Mouse (Mus musculus) liver, embryonic 16.5 days (tissue): Measurements from ENCODE around the gene Cog1. TPM values are rescaled to one million over a fixed set of nuclear protein-coding genes. Genes with fewer than 3 reads are reported as not detected.

Experiments
- ATAC-seq: fragments of 200-750 bp; cut with Nextera tagmentation; 2 replicates; pipeline ENCODE4 v1.8.0; 2017; ENCODE audit warnings: low read depth, mild to moderate bottlenecking, moderate number of reproducible peaks, moderate library complexity
- H3K27ac ChIP-seq: fragments of 300-500 bp; sonication (generic); 2 replicates; pipeline ENCODE4 v1.5.1; 2014; ENCODE audit warnings: mild to moderate bottlenecking, low read length
- H3K27me3 ChIP-seq: fragments of 300-500 bp; sonication (generic); 2 replicates; pipeline ENCODE4 v1.6.1; 2014; ENCODE audit warnings: low read depth, low read length, mixed read lengths; ENCODE audit not compliant: control insufficient read depth, insufficient read depth
- H3K36me3 ChIP-seq: fragments of 300-500 bp; sonication (generic); 2 replicates; pipeline ENCODE4 v1.6.1; 2014; ENCODE audit warnings: mild to moderate bottlenecking; ENCODE audit not compliant: control insufficient read depth, insufficient read depth
- H3K4me1 ChIP-seq: fragments of 300-500 bp; sonication (generic); 2 replicates; pipeline ENCODE4 v1.6.1; 2014; ENCODE audit warnings: low read depth, low read length, mixed read lengths; ENCODE audit not compliant: control insufficient read depth
- H3K4me2 ChIP-seq: fragments of 300-500 bp; sonication (generic); 2 replicates; pipeline ENCODE4 v1.6.1; 2014; ENCODE audit warnings: low read depth, low read length, mixed read lengths
- H3K4me3 ChIP-seq: fragments of 300-500 bp; sonication (generic); 2 replicates; pipeline ENCODE4 v1.5.1; 2014; ENCODE audit warnings: low read depth, mild to moderate bottlenecking, low read length
- H3K9ac ChIP-seq: fragments of 300-500 bp; sonication (generic); 2 replicates; pipeline ENCODE4 v1.6.1; 2014; ENCODE audit warnings: low read depth, low read length
- H3K9me3 ChIP-seq: fragments of 300-500 bp; sonication (generic); replicated peaks from 2 replicates; pipeline ENCODE4 v1.6.1; 2016; ENCODE audit warnings: low read length; ENCODE audit not compliant: control insufficient read depth
- WGBS: fragments of 180-500 bp; shearing (Covaris S2); extraction: QIAGEN DNeasy Blood & Tissue Kit; methylation state at CpG from one replicate; pipeline ENCODE4 v1.1.7; 2014; ENCODE audit not compliant: insufficient replicate concordance; 5-methylcytosine and 5-hydroxymethylcytosine counted together
- polyA plus RNA-seq: library from polyadenylated mRNA; unstranded; fragments of >200 nt; fragmentation: Nextera tagmentation; extraction: Ambion mirVana; gene quantifications from 2 replicates; pipeline ENCODE4 v1.2.1, GENCODE M21; 2015

Gene Cog1
- polyA plus RNA-seq, 1 experiment from 2014 or later, result 11.0 TPM

DNA sequence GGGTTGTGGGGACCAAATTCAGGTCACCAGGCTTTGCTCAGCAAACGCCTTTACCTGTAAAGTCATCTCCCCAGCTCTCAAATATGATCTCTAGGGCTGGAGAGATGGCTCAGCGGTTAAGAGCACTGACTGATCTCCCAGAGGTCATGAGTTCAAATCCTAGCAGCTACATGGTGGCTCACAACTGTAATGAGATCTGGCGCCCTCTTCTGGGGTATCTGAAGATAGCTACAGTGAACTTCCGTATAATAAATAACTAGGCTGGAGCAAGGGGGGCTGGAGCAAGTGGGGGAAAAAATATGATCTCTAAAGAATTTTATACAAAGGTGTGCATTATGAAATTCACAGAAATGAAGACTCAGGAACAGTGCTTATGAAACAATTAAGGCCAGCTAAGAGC lies 21.2 kb upstream of the Cog1 start:
- Histone ChIP-seq H3K4me1 (no peaks in the 10 kb centered on the region; the same call in 1 of the 2 replicates), H3K27ac (no peak overlapping the region), H3K4me2 (no peak overlapping the region), H3K4me3 (no peak overlapping the region), H3K36me3 (no peaks in the 10 kb centered on the region), H3K9ac (no peak overlapping the region), H3K9me3 (no peaks in the 10 kb centered on the region), H3K27me3 (no peaks in the 10 kb centered on the region)
- ATAC-seq, result no peak
- 42% methylated on average over 4 of the region's 4 CpGs for WGBS

DNA sequence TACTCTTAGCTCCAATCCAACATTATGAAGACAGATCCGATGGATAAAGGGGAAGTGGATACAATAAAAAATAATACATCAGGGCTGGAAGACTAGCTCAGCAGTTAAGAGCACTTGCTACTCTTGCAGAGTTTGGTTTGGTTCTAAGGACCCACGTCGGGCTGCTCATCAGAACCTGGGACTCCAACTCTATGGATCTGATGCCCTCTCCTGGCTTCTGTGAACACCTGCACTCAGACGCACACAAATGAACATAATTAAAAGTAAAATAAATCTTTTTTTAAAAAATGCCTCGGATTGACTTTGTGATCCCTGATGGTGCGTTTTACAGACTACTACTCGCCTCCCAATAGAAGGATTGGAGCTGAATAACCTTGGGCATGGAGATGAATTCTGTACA lies 18.3 kb upstream of the Cog1 start:
- no peak for ATAC-seq
- Histone ChIP-seq H3K4me1 (no peaks in the 10 kb centered on the region; the same call in 1 of the 2 replicates), H3K9ac (no peak overlapping the region), H3K9me3 (no peaks in the 10 kb centered on the region), H3K27ac (no peak overlapping the region), H3K27me3 (no peaks in the 10 kb centered on the region), H3K4me2 (no peak overlapping the region), H3K36me3 (no peaks in the 10 kb centered on the region), H3K4me3 (no peak overlapping the region)
- WGBS, result 44% methylated on average over 7 of the region's 7 CpGs

DNA sequence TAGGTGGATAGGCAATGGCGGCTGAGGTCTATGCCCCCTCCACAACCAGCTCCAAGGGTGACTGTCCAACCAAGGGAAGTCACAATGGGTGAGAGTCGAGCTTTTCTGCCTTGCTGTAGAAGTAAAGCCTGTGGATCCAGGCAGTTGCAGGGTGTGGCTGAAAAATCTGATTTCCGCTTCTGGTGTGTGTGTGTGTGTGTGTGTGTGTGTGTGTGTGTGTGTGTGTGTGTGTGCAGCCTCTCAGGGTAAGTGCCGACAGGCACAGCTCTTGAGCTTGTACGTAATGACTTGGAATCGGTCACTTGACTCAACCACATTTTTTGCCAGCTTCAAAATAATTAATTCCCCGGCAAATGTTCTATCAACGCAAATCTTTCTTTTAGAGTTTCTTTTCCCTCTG lies 17.7 kb upstream of the Cog1 start:
- Histone ChIP-seq H3K4me3 (no peak overlapping the region), H3K9me3 (no peaks in the 10 kb centered on the region), H3K36me3 (no peaks in the 10 kb centered on the region), H3K9ac (no peak overlapping the region), H3K4me2 (0 out of 2 replicates have a peak overlapping the region, but pooled peaks have one; percentile 46), H3K27ac (no peak overlapping the region), H3K27me3 (no peaks in the 10 kb centered on the region), H3K4me1 (no peaks in the 10 kb centered on the region; the same call in 1 of the 2 replicates)
- 58% methylated on average over 8 of the region's 8 CpGs for WGBS
- ATAC-seq, result no peak

DNA sequence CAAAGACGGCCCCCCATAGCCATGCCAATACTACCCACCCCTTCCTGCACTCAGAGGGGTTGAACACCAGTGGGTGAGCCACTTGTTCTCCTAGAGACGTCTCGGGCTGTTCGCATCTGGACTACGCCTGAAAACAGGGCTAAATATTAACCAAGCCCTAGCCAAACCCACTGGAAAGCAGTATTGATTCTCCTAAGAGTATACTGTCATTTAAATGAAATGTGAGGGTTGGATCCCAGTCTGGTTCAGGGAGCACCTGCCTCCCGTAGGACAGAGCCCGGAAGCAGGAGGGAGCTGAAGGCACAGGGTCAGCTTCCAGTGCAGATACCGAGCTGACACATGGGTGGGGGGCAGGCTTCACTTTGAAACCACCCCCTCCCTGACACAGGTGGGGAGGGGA lies 17.1 kb upstream of the Cog1 start:
- Histone ChIP-seq H3K36me3 (no peaks in the 10 kb centered on the region), H3K4me1 (no peaks in the 10 kb centered on the region; the same call in 1 of the 2 replicates), H3K27ac (0 out of 2 replicates have a peak overlapping the region, but pooled peaks have one; percentile 25), H3K4me3 (no peak overlapping the region), H3K9ac (no peak overlapping the region), H3K4me2 (peak overlapping the region; percentile 46), H3K9me3 (no peaks in the 10 kb centered on the region), H3K27me3 (no peaks in the 10 kb centered on the region)
- peak; percentile 65; the same call in 1 of the 2 replicates for ATAC-seq
- 63% methylated on average over 8 of the region's 8 CpGs for WGBS

DNA sequence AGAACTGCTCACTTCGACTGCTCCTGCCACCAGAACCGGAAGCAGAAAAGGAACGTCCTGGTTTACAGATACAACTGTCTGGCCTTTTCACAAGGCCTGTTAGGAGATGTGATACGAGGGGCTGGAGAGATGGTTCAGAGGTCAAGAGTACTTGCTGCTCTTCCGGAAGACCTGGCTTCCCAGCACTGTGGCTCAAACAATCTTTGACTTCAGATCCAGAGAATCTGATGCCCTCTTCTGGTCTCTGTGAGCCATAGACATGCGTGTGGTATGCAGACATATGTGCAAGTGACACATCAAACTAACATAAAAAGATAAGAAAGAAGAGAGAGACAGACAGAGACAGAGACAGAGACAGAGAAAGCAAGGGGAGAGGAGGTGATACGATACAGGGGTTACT lies 16.7 kb upstream of the Cog1 start:
- H3K27me3 ChIP-seq, result no peaks in the 10 kb centered on the region
- no peak overlapping the region for H3K9ac ChIP-seq
- H3K9me3 ChIP-seq, result no peaks in the 10 kb centered on the region
- no peak for ATAC-seq
- 0 out of 2 replicates have a peak overlapping the region, but pooled peaks have one; percentile 25 for H3K27ac ChIP-seq
- H3K36me3 ChIP-seq, result no peaks in the 10 kb centered on the region
- peak overlapping the region; percentile 46; the same call in 1 of the 2 replicates for H3K4me2 ChIP-seq
- H3K4me3 ChIP-seq, result no peak overlapping the region
- WGBS, result 65% methylated on average over 7 of the region's 7 CpGs
- no peaks in the 10 kb centered on the region; the same call in 1 of the 2 replicates for H3K4me1 ChIP-seq

DNA sequence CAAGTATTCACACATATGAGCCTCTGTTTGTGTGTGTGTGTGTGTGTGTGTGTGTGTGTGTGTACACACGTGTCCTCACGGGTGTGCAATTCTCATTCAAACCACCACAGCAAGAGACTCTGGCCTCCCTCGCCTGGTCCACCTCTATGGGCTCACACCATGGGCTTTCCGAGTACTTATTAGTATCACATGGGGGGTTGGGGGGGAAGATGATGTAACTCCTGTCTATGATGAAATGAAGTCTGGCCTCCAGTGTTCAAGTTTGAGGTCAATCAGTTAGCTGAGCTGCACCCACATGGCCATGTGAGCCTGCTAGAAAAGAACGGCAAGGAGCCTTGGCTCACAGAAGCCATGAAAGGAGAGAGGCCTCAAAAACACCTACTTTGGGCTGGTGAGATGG lies 15.6 kb upstream of the Cog1 start:
- WGBS, result 67% methylated on average over 5 of the region's 5 CpGs

DNA sequence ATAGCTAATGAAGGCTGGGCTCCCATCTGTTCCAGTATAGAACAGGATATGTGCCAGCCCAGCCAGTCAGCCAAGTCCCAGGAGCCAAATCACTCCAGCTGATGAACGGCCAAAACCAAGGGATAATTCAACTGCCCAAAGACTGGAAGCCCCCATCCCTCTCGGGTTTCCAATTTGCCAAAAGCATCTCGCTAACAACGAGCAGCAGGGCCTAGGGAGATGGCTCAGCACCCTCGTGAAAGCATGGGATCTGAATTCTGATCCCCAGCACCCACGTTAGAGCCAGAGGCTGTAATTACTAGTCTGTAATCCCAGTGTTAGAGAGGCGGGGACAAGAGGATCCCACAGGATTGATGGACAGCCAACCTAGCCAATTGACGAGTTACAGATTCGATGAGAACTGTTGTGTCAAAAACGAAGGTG lies 14.3 kb upstream of the Cog1 start:
- Histone ChIP-seq H3K4me3 (no peak overlapping the region), H3K36me3 (no peaks in the 10 kb centered on the region), H3K27ac (no peak overlapping the region), H3K4me1 (no peaks in the 10 kb centered on the region; the same call in 1 of the 2 replicates), H3K9ac (no peak overlapping the region), H3K4me2 (no peak overlapping the region), H3K27me3 (no peaks in the 10 kb centered on the region), H3K9me3 (no peaks in the 10 kb centered on the region)
- WGBS, result 69% methylated on average over 10 of the region's 10 CpGs
- no peak for ATAC-seq

More for the DNA sequence above, 15.6 kb upstream of the Cog1 start:
- H3K27ac ChIP-seq, result no peak overlapping the region
- no peaks in the 10 kb centered on the region; the same call in 1 of the 2 replicates for H3K4me1 ChIP-seq
- no peak for ATAC-seq
- no peaks in the 10 kb centered on the region for H3K9me3 ChIP-seq
- H3K36me3 ChIP-seq, result no peaks in the 10 kb centered on the region
- no peak overlapping the region for H3K9ac ChIP-seq
- H3K27me3 ChIP-seq, result no peaks in the 10 kb centered on the region
- no peak overlapping the region for H3K4me3 ChIP-seq
- no peak overlapping the region for H3K4me2 ChIP-seq

DNA sequence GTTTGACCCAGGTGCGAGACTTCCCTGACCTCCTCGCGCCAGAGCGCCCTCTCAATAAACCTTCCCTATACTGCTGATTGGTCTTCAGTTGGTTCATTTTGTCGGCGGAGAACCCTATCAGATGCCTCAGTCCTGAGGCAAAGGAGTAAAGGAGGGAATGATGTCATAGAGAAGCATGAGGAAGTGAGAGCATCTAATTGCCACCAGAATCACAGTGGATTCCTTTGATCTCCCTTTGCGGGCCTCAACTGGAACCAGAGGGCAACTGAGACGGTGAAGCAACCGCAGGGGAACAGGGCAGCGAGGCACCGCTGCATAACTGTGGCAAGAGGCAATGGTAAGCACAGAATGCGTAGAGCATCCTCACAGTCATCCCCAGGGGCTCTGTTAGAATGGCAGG lies 10.3 kb upstream of the Cog1 start:
- H3K4me1 ChIP-seq, result no peaks in the 10 kb centered on the region
- no peak overlapping the region for H3K4me3 ChIP-seq
- H3K9ac ChIP-seq, result no peak overlapping the region
- WGBS, result 77% methylated on average over 12 of the region's 12 CpGs
- no peak for ATAC-seq
- no peaks in the 10 kb centered on the region for H3K9me3 ChIP-seq
- no peak overlapping the region for H3K4me2 ChIP-seq
- H3K36me3 ChIP-seq, result no peaks in the 10 kb centered on the region
- H3K27ac ChIP-seq, result no peak overlapping the region
- no peaks in the 10 kb centered on the region for H3K27me3 ChIP-seq

DNA sequence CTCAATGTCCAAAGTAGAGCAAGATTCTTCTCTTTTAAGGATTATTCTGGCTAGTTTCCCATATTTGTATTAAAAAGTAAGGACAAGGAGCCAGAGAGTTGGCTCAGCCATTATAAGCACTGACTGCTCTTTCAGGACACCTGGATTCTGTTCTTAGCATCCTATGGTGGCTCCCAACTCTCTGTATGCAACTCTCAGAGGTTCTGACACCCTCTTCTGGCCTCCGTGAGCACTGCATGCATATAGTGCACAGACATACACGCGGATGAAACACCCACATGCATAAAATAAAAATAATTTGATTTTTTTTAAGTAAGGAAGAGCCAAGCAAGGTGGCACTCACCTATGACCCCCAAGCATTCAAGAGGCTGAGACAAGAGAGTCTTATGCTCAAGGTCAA lies 3.8 kb upstream of the Cog1 start:
- Histone ChIP-seq H3K27me3 (no peaks in the 10 kb centered on the region; the same call in 1 of the 2 replicates), H3K4me3 (no peak overlapping the region), H3K36me3 (no peaks in the 10 kb centered on the region), H3K9me3 (no peaks in the 10 kb centered on the region), H3K9ac (no peak overlapping the region), H3K27ac (no peak overlapping the region), H3K4me1 (peaks cover 15% of the 10 kb centered on the region), H3K4me2 (no peak overlapping the region)
- whole genome bisulfite sequencing, result 76% methylated on average over 3 of the region's 3 CpGs
- no peak for ATAC-seq
